Mouse (Mus musculus): Measurements from ENCODE around the gene Bst2.

- TF ChIP-seq GATA1 (IDR thresholded peaks at IDR 0.05; ENCODE audit: borderline replicate concordance, low read length) (no peak), FLI1 (IDR thresholded peaks at IDR 0.05; ENCODE audit: low read length) (no peak)
These were observed 38.2 kb downstream of the Bst2 start for GRCm38 (mm10) chr8:71498816-71499690.

Data from megakaryocyte, embryonic 14.5 days (primary cell).